Mouse (Mus musculus): ENCODE data around the gene Tyw5. TPM values are rescaled to one million over a fixed set of nuclear protein-coding genes. Genes with fewer than 3 reads are reported as not detected.

The Tyw5 gene
- polyA plus RNA-seq, 1 experiment: 4.5 TPM

GRCm38 (mm10) chr1:57428368-57429308 is 21.7 kb upstream of the Tyw5 start:
- peak; percentile 84 for DNase-seq
- no peak overlapping the region for H3K4me3 ChIP-seq (replicated peaks; ENCODE audit: extremely low read depth, low read depth, low read length)
- WGBS: 54% methylated on average over 16 of the region's 16 CpGs
- TF ChIP-seq POLR2A (IDR thresholded peaks at IDR 0.05; ENCODE audit: borderline replicate concordance, extremely low read depth, low read depth, low read length): no peak
- TF ChIP-seq CTCF (IDR thresholded peaks at IDR 0.05; ENCODE audit: insufficient read depth, low read length): peak; percentile 73
- no peaks in the 10 kb centered on the region; the same call in 1 of the 2 replicates for H3K4me1 ChIP-seq (ENCODE audit: control insufficient read depth, insufficient read depth, low read length)

DNA sequence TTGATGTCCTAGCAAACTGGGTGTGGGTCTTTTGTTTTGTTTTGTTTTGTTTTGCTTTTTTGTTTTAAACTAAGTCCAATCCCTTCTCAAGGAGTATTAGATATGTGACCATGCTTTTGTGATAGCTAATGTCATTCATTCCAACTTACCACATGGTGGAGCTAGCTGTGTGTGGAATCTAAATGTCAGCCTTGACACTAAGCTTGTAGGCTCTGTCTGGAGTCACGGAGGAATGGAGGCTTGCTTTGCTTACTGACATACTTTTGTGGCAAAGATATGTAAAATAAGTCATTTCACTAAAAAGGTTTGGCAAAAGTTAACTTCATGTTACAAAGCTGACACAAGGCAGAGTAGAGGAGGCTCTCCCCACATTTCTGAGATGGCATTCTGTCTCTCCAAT is 16.8 kb upstream of the Tyw5 start:
- 0% methylated on average over 1 of the region's 1 CpGs for WGBS
- H3K4me3 ChIP-seq (replicated peaks; ENCODE audit: extremely low read depth, low read depth, low read length): no peak overlapping the region
- DNase-seq: no peak
- no peaks in the 10 kb centered on the region for H3K4me1 ChIP-seq (ENCODE audit: control insufficient read depth, insufficient read depth, low read length)
- TF ChIP-seq CTCF (IDR thresholded peaks at IDR 0.05; ENCODE audit: insufficient read depth, low read length) (no peak), POLR2A (IDR thresholded peaks at IDR 0.05; ENCODE audit: borderline replicate concordance, extremely low read depth, low read depth, low read length) (no peak)

- WGBS: 79% methylated on average over 2 of the region's 2 CpGs
- TF ChIP-seq POLR2A (IDR thresholded peaks at IDR 0.05; ENCODE audit: borderline replicate concordance, extremely low read depth, low read depth, low read length): no peak
- TF ChIP-seq CTCF (IDR thresholded peaks at IDR 0.05; ENCODE audit: insufficient read depth, low read length): no peak
- no peak for DNase-seq
- H3K4me3 ChIP-seq (replicated peaks; ENCODE audit: extremely low read depth, low read depth, low read length): no peak overlapping the region
- H3K4me1 ChIP-seq (ENCODE audit: control insufficient read depth, insufficient read depth, low read length): no peaks in the 10 kb centered on the region; the same call in 1 of the 2 replicates
These were observed 6.5 kb upstream of the Tyw5 start for GRCm38 (mm10) chr1:57413397-57413796.

DNA sequence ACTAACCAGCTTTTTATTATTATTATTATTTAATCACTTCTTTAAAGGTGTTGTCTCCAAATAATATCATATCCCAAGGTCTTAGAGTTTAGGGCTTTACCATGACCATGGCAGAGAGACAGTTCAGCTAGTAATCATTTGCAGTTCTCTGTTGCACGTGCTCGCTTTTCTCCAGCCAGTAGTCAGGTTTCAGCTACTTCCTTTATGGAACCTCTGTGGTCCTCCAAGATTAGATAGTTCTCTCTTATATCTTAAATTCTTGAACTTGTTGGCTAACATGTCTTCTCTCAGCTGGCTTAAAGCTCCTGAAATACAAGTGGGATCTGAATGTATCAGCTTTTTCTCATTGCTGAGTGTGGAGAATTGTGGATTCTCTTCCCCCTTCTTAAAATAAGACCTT is 2.1 kb upstream of the Tyw5 start:
- no peak overlapping the region for H3K4me3 ChIP-seq (replicated peaks; ENCODE audit: extremely low read depth, low read depth, low read length)
- WGBS: 71% methylated on average over 2 of the region's 2 CpGs
- TF ChIP-seq POLR2A (IDR thresholded peaks at IDR 0.05; ENCODE audit: borderline replicate concordance, extremely low read depth, low read depth, low read length) (no peak), CTCF (IDR thresholded peaks at IDR 0.05; ENCODE audit: insufficient read depth, low read length) (no peak)
- H3K4me1 ChIP-seq (ENCODE audit: control insufficient read depth, insufficient read depth, low read length): peaks cover 9% of the 10 kb centered on the region
- no peak for DNase-seq

DNA sequence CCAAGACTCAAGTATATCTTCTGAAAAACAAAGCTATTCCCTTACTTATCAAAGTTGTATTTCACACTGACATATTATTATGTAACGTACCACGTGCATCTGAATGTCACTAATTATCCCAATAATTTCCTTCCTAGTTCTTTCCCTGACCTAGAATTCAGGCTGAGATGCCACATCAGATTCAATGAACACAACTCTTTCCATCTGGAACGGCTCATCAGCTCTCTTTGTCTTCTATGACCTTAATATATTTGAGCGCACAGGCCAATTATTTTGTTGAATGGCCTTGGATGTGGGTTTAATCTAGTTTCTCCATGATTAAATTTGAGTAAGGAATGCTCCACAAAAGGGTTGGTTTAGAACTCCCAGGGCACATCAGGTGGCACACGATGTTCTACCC is 4.8 kb downstream of the Tyw5 start:
- 92% methylated on average over 5 of the region's 5 CpGs for WGBS
- Histone ChIP-seq H3K4me1 (ENCODE audit: control insufficient read depth, insufficient read depth, low read length) (peaks cover 3% of the 10 kb centered on the region; the same call in 1 of the 2 replicates), H3K4me3 (replicated peaks; ENCODE audit: extremely low read depth, low read depth, low read length) (no peak overlapping the region)
- TF ChIP-seq CTCF (IDR thresholded peaks at IDR 0.05; ENCODE audit: insufficient read depth, low read length): no peak
- TF ChIP-seq POLR2A (IDR thresholded peaks at IDR 0.05; ENCODE audit: borderline replicate concordance, extremely low read depth, low read depth, low read length): no peak
- no peak for DNase-seq

DNA sequence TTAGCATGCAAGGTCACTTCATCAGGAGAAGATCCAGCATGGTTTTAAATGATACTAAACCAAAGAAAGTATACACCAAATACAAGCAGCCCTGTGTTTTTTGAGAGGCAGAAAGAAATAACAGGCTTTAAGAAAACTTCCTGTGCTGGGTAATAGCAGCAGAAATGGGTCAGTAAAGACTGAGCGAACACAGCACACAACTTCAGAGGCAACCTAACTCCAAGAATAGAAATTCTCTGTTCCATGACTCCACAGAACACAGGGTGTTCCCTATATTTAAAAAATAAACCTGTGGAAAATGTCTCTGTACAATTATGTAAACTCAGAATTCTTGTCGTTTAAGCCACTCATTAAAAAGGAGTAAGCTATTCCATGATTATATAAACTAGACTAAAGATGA is 6.0 kb downstream of the Tyw5 start:
- WGBS: 88% methylated on average over 2 of the region's 2 CpGs
- DNase-seq: no peak
- H3K4me1 ChIP-seq (ENCODE audit: control insufficient read depth, insufficient read depth, low read length): peaks cover 3% of the 10 kb centered on the region; the same call in 1 of the 2 replicates
- no peak overlapping the region for H3K4me3 ChIP-seq (replicated peaks; ENCODE audit: extremely low read depth, low read depth, low read length)
- no peak for TF ChIP-seq CTCF (IDR thresholded peaks at IDR 0.05; ENCODE audit: insufficient read depth, low read length)
- TF ChIP-seq POLR2A (IDR thresholded peaks at IDR 0.05; ENCODE audit: borderline replicate concordance, extremely low read depth, low read depth, low read length): no peak

DNA sequence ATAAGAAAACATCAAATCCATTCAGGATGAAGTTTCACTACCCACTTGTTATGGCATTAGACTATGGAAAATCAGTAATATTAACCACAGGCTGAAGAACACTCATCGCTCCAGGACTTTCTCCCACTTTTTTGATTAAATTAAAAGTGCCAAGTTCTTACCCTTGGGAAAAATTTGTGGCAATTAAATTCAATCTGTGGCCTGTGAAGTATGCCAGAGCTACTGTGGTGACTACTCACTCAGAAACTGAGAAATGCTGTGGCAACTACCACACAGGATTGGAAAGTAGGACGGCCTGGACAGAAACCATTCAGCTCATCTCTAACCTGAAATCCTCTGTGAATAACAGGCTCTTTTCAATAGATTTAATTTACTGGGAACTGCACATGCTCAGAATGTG is 6.6 kb downstream of the Tyw5 start:
- WGBS: 94% methylated on average over 2 of the region's 2 CpGs

DNA sequence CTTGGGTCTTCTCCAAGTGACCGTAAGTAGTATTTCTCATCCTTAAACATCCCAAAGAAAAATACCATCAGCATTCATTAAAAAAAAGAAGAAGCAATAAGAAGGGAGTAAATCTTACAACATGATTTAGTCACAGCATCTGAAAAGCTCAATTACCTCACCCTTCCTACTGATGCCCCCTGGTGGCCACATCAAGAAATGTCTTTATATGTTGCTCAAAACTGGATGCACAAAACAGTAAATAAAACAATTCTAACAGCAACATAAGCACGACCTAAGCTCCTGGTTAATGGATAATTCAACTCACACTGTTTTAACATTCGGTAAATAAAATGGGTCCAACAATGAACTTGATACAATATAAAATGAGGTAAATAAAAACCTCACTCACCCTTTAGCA is 12.8 kb downstream of the Tyw5 start:
- TF ChIP-seq CTCF (IDR thresholded peaks at IDR 0.05; ENCODE audit: insufficient read depth, low read length) (no peak), POLR2A (IDR thresholded peaks at IDR 0.05; ENCODE audit: borderline replicate concordance, extremely low read depth, low read depth, low read length) (no peak)
- peak; percentile 23 for DNase-seq

More for the DNA sequence above, 6.6 kb downstream of the Tyw5 start:
- DNase-seq: no peak
- TF ChIP-seq CTCF (IDR thresholded peaks at IDR 0.05; ENCODE audit: insufficient read depth, low read length) (no peak), POLR2A (IDR thresholded peaks at IDR 0.05; ENCODE audit: borderline replicate concordance, extremely low read depth, low read depth, low read length) (no peak)
- H3K4me1 ChIP-seq (ENCODE audit: control insufficient read depth, insufficient read depth, low read length): no peaks in the 10 kb centered on the region
- no peak overlapping the region for H3K4me3 ChIP-seq (replicated peaks; ENCODE audit: extremely low read depth, low read depth, low read length)

DNA sequence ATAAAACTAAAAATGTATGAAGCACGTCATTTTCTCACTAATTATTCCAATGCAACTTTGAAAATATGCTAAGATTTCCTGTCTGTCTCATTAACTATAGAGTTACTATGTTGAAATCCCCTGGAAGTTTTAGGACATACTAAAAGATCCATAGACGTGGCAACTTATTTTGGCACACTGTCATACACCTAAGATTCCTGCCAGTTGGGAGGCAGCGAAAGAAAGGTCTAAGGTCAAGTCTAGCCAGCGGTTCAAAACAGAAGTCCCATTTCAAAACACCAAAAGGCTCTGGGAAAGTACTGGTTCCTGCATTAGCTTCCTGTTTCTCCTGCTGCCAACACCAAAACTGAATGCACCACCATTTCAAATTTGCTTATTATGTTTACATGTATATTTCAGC is 14.5 kb downstream of the Tyw5 start:
- no peak overlapping the region for H3K4me3 ChIP-seq (replicated peaks; ENCODE audit: extremely low read depth, low read depth, low read length)
- no peak for DNase-seq
- no peaks in the 10 kb centered on the region for H3K4me1 ChIP-seq (ENCODE audit: control insufficient read depth, insufficient read depth, low read length)
- no peak for TF ChIP-seq POLR2A (IDR thresholded peaks at IDR 0.05; ENCODE audit: borderline replicate concordance, extremely low read depth, low read depth, low read length)
- TF ChIP-seq CTCF (IDR thresholded peaks at IDR 0.05; ENCODE audit: insufficient read depth, low read length): no peak
- WGBS: 71% methylated on average over 4 of the region's 4 CpGs

More for the DNA sequence above, 12.8 kb downstream of the Tyw5 start:
- 56% methylated on average over 3 of the region's 3 CpGs for WGBS
- H3K4me3 ChIP-seq (replicated peaks; ENCODE audit: extremely low read depth, low read depth, low read length): no peak overlapping the region
- H3K4me1 ChIP-seq (ENCODE audit: control insufficient read depth, insufficient read depth, low read length): no peaks in the 10 kb centered on the region

All from lung, adult 2 months (tissue).